Mouse (Mus musculus): ENCODE results near the gene Strc. TPM values are rescaled to one million over a fixed set of nuclear protein-coding genes. Genes with fewer than 3 reads are reported as not detected.
"Not testable (repeated sequence)": the region's sequence is repeated elsewhere in the genome, so short reads cannot be mapped to it uniquely, and the experiment has no call there.

The Strc gene
- total RNA-seq (2021) (not detected), polyA plus RNA-seq (2012; rRNA removed) (0.09 and 0.10 TPM in 2 replicates)
- long read RNA-seq: 0 reads

GRCm38 (mm10) chr2:121386961-121387575, at the start of gene Strc:
Gene Strc, minus strand, starts transcription at chr2:121387168.
- H3K79me2 ChIP-seq (replicated peaks; ENCODE audit: control insufficient read depth, insufficient read depth, low read length); intact Hi-C loops (cut with DNase I); H3K36me3 ChIP-seq (ENCODE audit: control insufficient read depth, insufficient read depth, low read length); H3K9ac ChIP-seq (ENCODE audit: low read depth, low read length); H3K27me3 ChIP-seq (ENCODE audit: control insufficient read depth, insufficient read depth, low read length); DNase-seq; H3K4me1 ChIP-seq (ENCODE audit: control insufficient read depth, insufficient read depth, low read length); H3K4me3 ChIP-seq; H3K27ac ChIP-seq: not testable (repeated sequence)
- 95% methylated on average over 17 of the region's 17 CpGs for WGBS

- Histone ChIP-seq H3K4me1 (ENCODE audit: control insufficient read depth, insufficient read depth, low read length) (no peaks in the 10 kb centered on the region), H3K27ac (no peak overlapping the region), H3K4me3 (no peak overlapping the region), H3K79me2 (replicated peaks; ENCODE audit: control insufficient read depth, insufficient read depth, low read length) (no peaks in the 10 kb centered on the region), H3K27me3 (ENCODE audit: control insufficient read depth, insufficient read depth, low read length) (no peaks in the 10 kb centered on the region), H3K36me3 (ENCODE audit: control insufficient read depth, insufficient read depth, low read length) (peaks cover 7% of the 10 kb centered on the region), H3K9ac (ENCODE audit: low read depth, low read length) (no peak overlapping the region)
- intact Hi-C loops (cut with DNase I): no loop called here
- DNase-seq: no peak
- 93% methylated on average over 1 of the region's 1 CpGs for whole genome bisulfite sequencing
- TF ChIP-seq CTCF (IDR thresholded peaks at IDR 0.05): peak; percentile 82
- no peak for TF ChIP-seq EP300 (IDR thresholded peaks at IDR 0.05; ENCODE audit: insufficient read depth, low read depth, low read length)
- no peak for TF ChIP-seq POLR2A (IDR thresholded peaks at IDR 0.05; ENCODE audit: insufficient read depth, low read depth, low read length)
Measured at GRCm38 (mm10) chr2:121434854-121435253, 47.9 kb upstream of the Strc start.

- 95% methylated on average over 2 of the region's 2 CpGs for WGBS
- Histone ChIP-seq H3K9ac (ENCODE audit: low read depth, low read length) (no peak overlapping the region), H3K79me2 (replicated peaks; ENCODE audit: control insufficient read depth, insufficient read depth, low read length) (no peaks in the 10 kb centered on the region; the same call in 1 of the 2 replicates), H3K27me3 (ENCODE audit: control insufficient read depth, insufficient read depth, low read length) (no peaks in the 10 kb centered on the region), H3K4me1 (ENCODE audit: control insufficient read depth, insufficient read depth, low read length) (no peaks in the 10 kb centered on the region), H3K4me3 (no peak overlapping the region), H3K36me3 (ENCODE audit: control insufficient read depth, insufficient read depth, low read length) (peaks cover 10% of the 10 kb centered on the region), H3K27ac (no peak overlapping the region)
- DNase-seq: no peak
- intact Hi-C loops (cut with DNase I): no loop called here
- no peak for TF ChIP-seq POLR2A (IDR thresholded peaks at IDR 0.05; ENCODE audit: insufficient read depth, low read depth, low read length)
- no peak for TF ChIP-seq CTCF (IDR thresholded peaks at IDR 0.05)
- TF ChIP-seq EP300 (IDR thresholded peaks at IDR 0.05; ENCODE audit: insufficient read depth, low read depth, low read length): no peak
Measured at GRCm38 (mm10) chr2:121425890-121426289, 38.9 kb upstream of the Strc start.

- no peak for DNase-seq
- no peak overlapping the region for H3K4me3 ChIP-seq
- H3K36me3 ChIP-seq (ENCODE audit: control insufficient read depth, insufficient read depth, low read length): peaks cover 20% of the 10 kb centered on the region
- 83% methylated on average over 2 of the region's 2 CpGs for WGBS
- H3K9ac ChIP-seq (ENCODE audit: low read depth, low read length): no peak overlapping the region
- TF ChIP-seq CTCF (IDR thresholded peaks at IDR 0.05): no peak
- TF ChIP-seq POLR2A (IDR thresholded peaks at IDR 0.05; ENCODE audit: insufficient read depth, low read depth, low read length): no peak
- no peak for TF ChIP-seq EP300 (IDR thresholded peaks at IDR 0.05; ENCODE audit: insufficient read depth, low read depth, low read length)
- intact Hi-C loops (cut with DNase I): no loop called here
- H3K27ac ChIP-seq: no peak overlapping the region
- no peaks in the 10 kb centered on the region for H3K27me3 ChIP-seq (ENCODE audit: control insufficient read depth, insufficient read depth, low read length)
- peaks cover 3% of the 10 kb centered on the region for H3K79me2 ChIP-seq (replicated peaks; ENCODE audit: control insufficient read depth, insufficient read depth, low read length)
- no peaks in the 10 kb centered on the region; the same call in 1 of the 2 replicates for H3K4me1 ChIP-seq (ENCODE audit: control insufficient read depth, insufficient read depth, low read length)
Measured at GRCm38 (mm10) chr2:121423166-121423565, 36.2 kb upstream of the Strc start.

- Histone ChIP-seq H3K9ac (ENCODE audit: low read depth, low read length) (no peak overlapping the region), H3K4me1 (ENCODE audit: control insufficient read depth, insufficient read depth, low read length) (peaks cover 6% of the 10 kb centered on the region), H3K79me2 (replicated peaks; ENCODE audit: control insufficient read depth, insufficient read depth, low read length) (peaks cover 3% of the 10 kb centered on the region), H3K36me3 (ENCODE audit: control insufficient read depth, insufficient read depth, low read length) (peaks cover 42% of the 10 kb centered on the region), H3K27me3 (ENCODE audit: control insufficient read depth, insufficient read depth, low read length) (no peaks in the 10 kb centered on the region), H3K4me3 (no peak overlapping the region), H3K27ac (no peak overlapping the region)
- TF ChIP-seq CTCF (IDR thresholded peaks at IDR 0.05) (no peak), EP300 (IDR thresholded peaks at IDR 0.05; ENCODE audit: insufficient read depth, low read depth, low read length) (no peak), POLR2A (IDR thresholded peaks at IDR 0.05; ENCODE audit: insufficient read depth, low read depth, low read length) (no peak)
- no peak for DNase-seq
- intact Hi-C loops (cut with DNase I): no loop called here
- 71% methylated on average over 3 of the region's 3 CpGs for WGBS
Measured at GRCm38 (mm10) chr2:121418476-121418875, 31.5 kb upstream of the Strc start.

DNA sequence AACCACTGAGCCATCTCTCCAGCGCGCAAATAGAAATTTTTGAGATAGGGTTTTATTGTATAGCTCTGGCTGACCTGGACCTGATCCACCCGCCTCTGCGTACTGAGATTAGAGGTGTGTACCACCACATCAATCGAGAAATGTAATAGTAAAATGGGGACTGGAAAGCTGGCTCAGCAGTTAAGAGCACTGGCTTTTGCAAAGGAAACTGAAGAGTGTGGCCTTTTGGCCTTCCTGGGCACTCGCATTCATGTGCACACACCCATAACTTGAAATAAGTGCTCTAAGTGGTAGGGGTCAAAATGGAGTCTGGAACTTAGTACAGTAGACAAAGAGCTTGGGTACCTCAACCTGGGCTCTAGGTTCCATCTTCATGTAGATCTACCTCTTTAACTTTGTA, 29.4 kb upstream of the Strc start:
- TF ChIP-seq POLR2A (IDR thresholded peaks at IDR 0.05; ENCODE audit: insufficient read depth, low read depth, low read length) (no peak), CTCF (IDR thresholded peaks at IDR 0.05) (no peak), EP300 (IDR thresholded peaks at IDR 0.05; ENCODE audit: insufficient read depth, low read depth, low read length) (no peak)
- Histone ChIP-seq H3K79me2 (replicated peaks; ENCODE audit: control insufficient read depth, insufficient read depth, low read length) (peaks cover 3% of the 10 kb centered on the region), H3K27me3 (ENCODE audit: control insufficient read depth, insufficient read depth, low read length) (no peaks in the 10 kb centered on the region), H3K27ac (no peak overlapping the region), H3K4me3 (no peak overlapping the region), H3K4me1 (ENCODE audit: control insufficient read depth, insufficient read depth, low read length) (peaks cover 7% of the 10 kb centered on the region), H3K9ac (ENCODE audit: low read depth, low read length) (no peak overlapping the region), H3K36me3 (ENCODE audit: control insufficient read depth, insufficient read depth, low read length) (peaks cover 39% of the 10 kb centered on the region)
- DNase-seq: no peak
- 71% methylated on average over 6 of the region's 6 CpGs for WGBS
- intact Hi-C loops (cut with DNase I): no loop called here

Measured in heart, adult 2 months (tissue).